In genomic region chr9:121549010-121549409, GRCm38 (mm10) we compare ENCODE assay signal across 28 mouse cellular contexts. TPM values are rescaled to one million over a fixed set of nuclear protein-coding genes. Genes with fewer than 3 reads are reported as not detected.
DNase-seq lines count a peak whose midpoint lies in the region; ATAC-seq lines count a peak whose summit lies in the region.
"Had no signal": no experiment of that assay in that cellular context is flagged by ENCODE, and none has a peak within 500 bp of the region (broad histone marks: within the 10 kb centered on the region; RNA-seq: fewer than 3 reads in every experiment).

No protein-coding gene starts in this region.

- peak overlapping the region; percentile 68; the same call in 1 of the 2 replicates for H3K27ac ChIP-seq in intestine, embryonic 16.5 days (ENCODE audit: low read length)
- H3K27ac ChIP-seq in hindbrain, embryonic 10.5 days: no peak overlapping the region
- H3K27ac ChIP-seq: embryonic facial prominence, embryonic 12.5 days; embryonic facial prominence, embryonic 15.5 days; gastrocnemius, adult 2 months; heart, embryonic 10.5 days; heart, embryonic 13.5 days; hindbrain, embryonic 12.5 days; hindbrain, embryonic 15.5 days had no signal

- WGBS in intestine, embryonic 16.5 days: 33% methylated on average over 5 of the region's 5 CpGs
- WGBS in hindbrain, embryonic 10.5 days: 68% methylated on average over 5 of the region's 5 CpGs

- H3K9ac ChIP-seq in intestine, embryonic 16.5 days (ENCODE audit: low read depth, low read length): no peak overlapping the region
- H3K9ac ChIP-seq: embryonic facial prominence, embryonic 12.5 days; embryonic facial prominence, embryonic 15.5 days; forebrain, postnatal 0 days; heart, embryonic 13.5 days; hindbrain, embryonic 12.5 days; hindbrain, embryonic 15.5 days had no signal

- peak; percentile 10 for DNase-seq in 416B (ENCODE audit: low read depth)
- DNase-seq in c-Kit-positive CD71-positive TER-119-positive erythroid progenitor cells, embryonic 14.5 days (ENCODE audit: low spot score): peak; percentile 2
- DNase-seq in right cerebral cortex, postnatal 10 days (ENCODE audit: low spot score in 2 of 2): no peak
- no peak for DNase-seq in lung, postnatal 14 days
- DNase-seq in hindbrain, embryonic 10.5 days (ENCODE audit: low spot score): no peak
- DNase-seq: adrenal gland, adult 2 months; adrenal gland, postnatal 14 days; B cell, adult 2 months; cerebellum, adult 18-20 months; cerebellum, adult 9-10 months; cerebellum, postnatal 14 days; forebrain, postnatal 0 days; gastrocnemius, adult 2 months; gastrocnemius, postnatal 14 days; heart, adult 18-20 months; heart, postnatal 14 days; heart, postnatal 4 days had no signal

- peaks cover 16% of the 10 kb centered on the region for H3K4me1 ChIP-seq in intestine, embryonic 16.5 days (ENCODE audit: control insufficient read depth, insufficient read depth, low read length)
- no peaks in the 10 kb centered on the region for H3K4me1 ChIP-seq in hindbrain, embryonic 10.5 days (replicated peaks)
- H3K4me1 ChIP-seq: embryonic facial prominence, embryonic 12.5 days; embryonic facial prominence, embryonic 15.5 days; heart, embryonic 13.5 days; hindbrain, embryonic 12.5 days; hindbrain, embryonic 15.5 days had no signal

- no peaks in the 10 kb centered on the region for H3K36me3 ChIP-seq in intestine, embryonic 16.5 days (ENCODE audit: control insufficient read depth, insufficient read depth, low read length)
- H3K36me3 ChIP-seq in hindbrain, embryonic 10.5 days: no peaks in the 10 kb centered on the region
- H3K36me3 ChIP-seq: embryonic facial prominence, embryonic 12.5 days; embryonic facial prominence, embryonic 15.5 days; heart, embryonic 10.5 days; heart, embryonic 13.5 days; hindbrain, embryonic 12.5 days; hindbrain, embryonic 15.5 days had no signal

- no peak overlapping the region for H3K4me3 ChIP-seq in intestine, embryonic 16.5 days (ENCODE audit: low read length)
- no peak overlapping the region for H3K4me3 ChIP-seq in hindbrain, embryonic 10.5 days
- H3K4me3 ChIP-seq: embryonic facial prominence, embryonic 12.5 days; embryonic facial prominence, embryonic 15.5 days; gastrocnemius, adult 2 months; heart, embryonic 10.5 days; heart, embryonic 13.5 days; hindbrain, embryonic 12.5 days; hindbrain, embryonic 15.5 days had no signal

- peak; percentile 87 for ATAC-seq in intestine, embryonic 16.5 days
- ATAC-seq in megakaryocyte-erythroid progenitor cell, adult 5-6 weeks (replicated peaks; ENCODE audit: low FRiP score, low TSS enrichment, poor library complexity, severe bottlenecking): 0 out of 2 replicates have a peak, but pooled peaks have one; percentile 52
- no peak for ATAC-seq in megakaryocyte, adult 5-6 weeks (ENCODE audit: poor library complexity, severe bottlenecking)
- ATAC-seq: forebrain, embryonic 14.5 days; forebrain, postnatal 0 days had no signal

- H3K9me3 ChIP-seq in intestine, embryonic 16.5 days (ENCODE audit: control insufficient read depth, low read length): no peaks in the 10 kb centered on the region
- H3K9me3 ChIP-seq in hindbrain, embryonic 10.5 days: no peaks in the 10 kb centered on the region
- H3K9me3 ChIP-seq: embryonic facial prominence, embryonic 12.5 days; embryonic facial prominence, embryonic 15.5 days; heart, embryonic 10.5 days; heart, embryonic 13.5 days; hindbrain, embryonic 12.5 days; hindbrain, embryonic 15.5 days had no signal

- H3K27me3 ChIP-seq in intestine, embryonic 16.5 days (replicated peaks; ENCODE audit: control insufficient read depth, insufficient read depth, low read length): no peaks in the 10 kb centered on the region
- H3K27me3 ChIP-seq in hindbrain, embryonic 10.5 days (ENCODE audit: insufficient read depth, poor library complexity, severe bottlenecking): no peaks in the 10 kb centered on the region
- H3K27me3 ChIP-seq: embryonic facial prominence, embryonic 12.5 days; embryonic facial prominence, embryonic 15.5 days; heart, embryonic 13.5 days; hindbrain, embryonic 12.5 days; hindbrain, embryonic 15.5 days had no signal

- H3K4me2 ChIP-seq in intestine, embryonic 16.5 days (ENCODE audit: low read depth, low read length): no peak overlapping the region
- H3K4me2 ChIP-seq: embryonic facial prominence, embryonic 12.5 days; embryonic facial prominence, embryonic 15.5 days; heart, embryonic 13.5 days; hindbrain, embryonic 12.5 days; hindbrain, embryonic 15.5 days had no signal

RNA-seq across cellular contexts. Expression of gene Cck, which starts 53.5 kb away (rescaled TPM):
- 65.7 and 70.7 TPM in 2 replicates for polyA plus RNA-seq in intestine, embryonic 16.5 days (2015; fragmentation: Nextera tagmentation; extraction: Ambion mirVana)
- total RNA-seq in megakaryocyte-erythroid progenitor cell, adult 5-6 weeks (2014; fragmentation: Nextera tagmentation): not detected in 2 replicates
- total RNA-seq in megakaryocyte-erythroid progenitor cell, adult 5-6 weeks (2017): not detected in 2 replicates
- not detected in 2 replicates for total RNA-seq in megakaryocyte, adult 5-6 weeks (2015)
- not detected in 2 replicates for total RNA-seq in megakaryocyte, adult 5-6 weeks (2017)
- 1.7 and 2.4 TPM in 2 replicates for polyA plus RNA-seq in hindbrain, embryonic 10.5 days (2016; fragmentation: Nextera tagmentation; extraction: Ambion mirVana)
- total RNA-seq: adrenal gland, postnatal 14 days; CH12.LX; gastrocnemius, adult 2 months; heart, adult 18-20 months had no signal

Comparison
In these comparisons a context has a peak if more than half of its experiments do, and no peak if none do; other contexts are left out.
1. DNase-seq: peak in 416B (single experiment) and c-Kit-positive CD71-positive TER-119-positive erythroid progenitor cells, embryonic 14.5 days (single experiment); none in right cerebral cortex, postnatal 10 days (0 of 2), lung, postnatal 14 days (single experiment) and hindbrain, embryonic 10.5 days (single experiment).